Mouse (Mus musculus) kidney, adult 2 months (tissue): ENCODE results near the gene Ptpru.

ENCODE experiments used
- CTCF ChIP-seq: fragments of 200-500 bp; conservative IDR thresholded peaks from 2 replicates; pipeline ENCODE4 v1.5.1; 2011; ENCODE audit warnings: low read depth, mild to moderate bottlenecking, control low read depth, low read length, moderate library complexity, mixed read lengths; ENCODE audit not compliant: insufficient read depth, insufficient read length
- POLR2A ChIP-seq: fragments of 200-500 bp; IDR thresholded peaks from one replicate; pipeline ENCODE4 v1.6.1; 2011; ENCODE audit warnings: low read depth, low read length, control low read depth

DNA sequence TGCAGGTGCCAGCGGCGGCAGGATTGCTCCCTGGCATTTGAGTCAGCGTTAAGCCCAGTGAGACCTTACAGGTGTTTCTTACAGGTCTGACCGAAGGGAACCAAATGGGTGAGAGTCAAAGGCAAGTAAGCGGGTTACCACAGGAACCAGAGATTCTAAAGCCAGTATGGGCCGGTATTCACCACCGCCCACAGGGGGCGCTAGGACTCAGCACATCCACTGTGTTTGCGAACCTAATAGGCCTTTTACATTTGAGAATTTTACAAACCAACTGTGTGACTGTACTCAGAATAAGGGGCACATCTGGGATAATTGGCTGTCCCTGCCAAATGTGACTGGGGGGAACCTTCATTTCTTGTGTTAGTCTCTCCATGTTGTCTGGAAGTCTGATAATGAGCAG is 54.1 kb downstream of the Ptpru start:
- peak; percentile 67 for TF ChIP-seq CTCF
- TF ChIP-seq POLR2A = no peak
